Mouse (Mus musculus) lung, embryonic 14.5 days (tissue): ENCODE data around the gene Dtx2. TPM values are rescaled to one million over a fixed set of nuclear protein-coding genes. Genes with fewer than 3 reads are reported as not detected.

Experiments used
- ATAC-seq: fragments of 200-750 bp; cut with Nextera tagmentation; 2 replicates; pipeline ENCODE4 v1.8.0; 2017; ENCODE audit warnings: mild to moderate bottlenecking, moderate TSS enrichment, moderate library complexity; ENCODE audit not compliant: insufficient read depth
- DNase-seq: peaks from one replicate; pipeline ENCODE4 v3.0.0-alpha.2; 2015
- H3K27ac ChIP-seq: fragments of 300-500 bp; sonication (generic); 2 replicates; pipeline ENCODE4 v1.5.1; 2014; ENCODE audit warnings: low read depth, mild to moderate bottlenecking, moderate library complexity
- H3K27me3 ChIP-seq: fragments of 300-500 bp; sonication (generic); 2 replicates; pipeline ENCODE4 v1.6.1; 2014; ENCODE audit warnings: low read length, control low read depth; ENCODE audit not compliant: insufficient read depth
- H3K36me3 ChIP-seq: fragments of 300-500 bp; sonication (generic); 2 replicates; pipeline ENCODE4 v1.6.1; 2014; ENCODE audit warnings: control low read depth; ENCODE audit not compliant: insufficient read depth
- H3K4me1 ChIP-seq: fragments of 300-500 bp; sonication (generic); 2 replicates; pipeline ENCODE4 v1.6.1; 2014; ENCODE audit warnings: antibody characterized with exemption, control low read depth; ENCODE audit not compliant: insufficient read depth
- H3K4me2 ChIP-seq: fragments of 300-500 bp; sonication (generic); 2 replicates; pipeline ENCODE4 v1.6.1; 2014; ENCODE audit warnings: mild to moderate bottlenecking
- H3K4me3 ChIP-seq: fragments of 300-500 bp; sonication (generic); 2 replicates; pipeline ENCODE4 v1.5.1; 2014; ENCODE audit warnings: low read depth, low read length
- H3K9ac ChIP-seq: fragments of 300-500 bp; sonication (generic); 2 replicates; pipeline ENCODE4 v1.6.1; 2014
- H3K9me3 ChIP-seq: fragments of 300-500 bp; sonication (generic); 2 replicates; pipeline ENCODE4 v1.6.1; 2016; ENCODE audit warnings: low read depth, low read length, control low read depth
- CTCF ChIP-seq: IDR thresholded peaks from 2 replicates; pipeline ENCODE4 v1.5.1; 2016; ENCODE audit warnings: antibody characterized with exemption, low read depth
- WGBS: fragments of 180-500 bp; shearing (Covaris S2); extraction: QIAGEN DNeasy Blood & Tissue Kit; methylation state at CpG from one replicate; pipeline ENCODE4 v1.1.7; 2014; 5-methylcytosine and 5-hydroxymethylcytosine counted together
- polyA plus RNA-seq: library from polyadenylated mRNA; unstranded; fragments of >200 nt; fragmentation: Nextera tagmentation; extraction: Ambion mirVana; gene quantifications from 2 replicates; pipeline ENCODE4 v1.2.1, GENCODE M21; 2014

Dtx2 gene
- polyA plus RNA-seq, 1 experiment from 2014 or later, result 24.4 TPM

GRCm38 (mm10) chr5:135962492-135963279, 31.9 kb upstream of the Dtx2 start:
- peak overlapping the region; percentile 86 for H3K9ac ChIP-seq
- H3K9me3 ChIP-seq, result no peaks in the 10 kb centered on the region
- peak; percentile 95 for ATAC-seq
- H3K36me3 ChIP-seq, result no peaks in the 10 kb centered on the region
- peak overlapping the region; percentile 94 for H3K27ac ChIP-seq
- WGBS, result under 1% methylated on average over 64 of the region's 64 CpGs
- H3K4me3 ChIP-seq, result peak overlapping the region; percentile 63
- peaks cover 10% of the 10 kb centered on the region; the same call in 1 of the 2 replicates for H3K4me1 ChIP-seq
- peak; percentile 100 for DNase-seq
- peak overlapping the region; percentile 94 for H3K4me2 ChIP-seq
- no peaks in the 10 kb centered on the region for H3K27me3 ChIP-seq
- TF ChIP-seq CTCF, result peak; percentile 31; the same call in 1 of the 2 replicates

- no peak for TF ChIP-seq CTCF
- Histone ChIP-seq H3K27me3 (no peaks in the 10 kb centered on the region), H3K9me3 (no peaks in the 10 kb centered on the region), H3K4me1 (peaks cover 10% of the 10 kb centered on the region; the same call in 1 of the 2 replicates), H3K27ac (peak overlapping the region; percentile 94), H3K9ac (peak overlapping the region; percentile 86), H3K36me3 (no peaks in the 10 kb centered on the region), H3K4me3 (peak overlapping the region; percentile 63), H3K4me2 (peak overlapping the region; percentile 94)
- no peak for DNase-seq
- no peak for ATAC-seq
- WGBS, result 5% methylated on average over 6 of the region's 6 CpGs
These were observed 31.3 kb upstream of the Dtx2 start for GRCm38 (mm10) chr5:135963280-135963627.

GRCm38 (mm10) chr5:135965501-135965930, 29.1 kb upstream of the Dtx2 start:
- ATAC-seq (no peak), DNase-seq (peak; percentile 61)
- Histone ChIP-seq H3K4me2 (peak overlapping the region; percentile 54), H3K4me1 (peaks cover 10% of the 10 kb centered on the region; the same call in 1 of the 2 replicates), H3K27ac (peak overlapping the region; percentile 54), H3K9ac (no peak overlapping the region; the same call in 1 of the 2 replicates), H3K36me3 (no peaks in the 10 kb centered on the region), H3K9me3 (no peaks in the 10 kb centered on the region), H3K4me3 (peak overlapping the region; percentile 26), H3K27me3 (no peaks in the 10 kb centered on the region)
- TF ChIP-seq CTCF, result peak; percentile 50
- 7% methylated on average over 24 of the region's 24 CpGs for WGBS

GRCm38 (mm10) chr5:135966866-135967265, 27.7 kb upstream of the Dtx2 start:
- 63% methylated on average over 9 of the region's 9 CpGs for WGBS
- peak; percentile 58 for TF ChIP-seq CTCF
- no peak overlapping the region for H3K4me3 ChIP-seq
- no peaks in the 10 kb centered on the region for H3K36me3 ChIP-seq
- peak; percentile 26 for DNase-seq
- peaks cover 2% of the 10 kb centered on the region; the same call in 1 of the 2 replicates for H3K4me1 ChIP-seq
- H3K27ac ChIP-seq, result no peak overlapping the region
- H3K4me2 ChIP-seq, result no peak overlapping the region
- H3K9ac ChIP-seq, result no peak overlapping the region
- no peaks in the 10 kb centered on the region for H3K9me3 ChIP-seq
- ATAC-seq, result no peak
- H3K27me3 ChIP-seq, result no peaks in the 10 kb centered on the region

- ATAC-seq (no peak), DNase-seq (peak; percentile 61)
- no peak overlapping the region for H3K27ac ChIP-seq
- WGBS, result 49% methylated on average over 1 of the region's 1 CpGs
- H3K4me1 ChIP-seq, result no peaks in the 10 kb centered on the region
- peak; percentile 71 for TF ChIP-seq CTCF
- no peaks in the 10 kb centered on the region for H3K9me3 ChIP-seq
- no peak overlapping the region for H3K9ac ChIP-seq
- no peak overlapping the region for H3K4me2 ChIP-seq
- no peaks in the 10 kb centered on the region for H3K27me3 ChIP-seq
- H3K4me3 ChIP-seq, result no peak overlapping the region
- H3K36me3 ChIP-seq, result no peaks in the 10 kb centered on the region
These were observed 25.8 kb upstream of the Dtx2 start for GRCm38 (mm10) chr5:135968781-135969180.

GRCm38 (mm10) chr5:135970247-135970646, 24.4 kb upstream of the Dtx2 start:
- no peaks in the 10 kb centered on the region for H3K36me3 ChIP-seq
- H3K9ac ChIP-seq, result no peak overlapping the region
- no peak for DNase-seq
- H3K27me3 ChIP-seq, result no peaks in the 10 kb centered on the region
- H3K4me1 ChIP-seq, result no peaks in the 10 kb centered on the region
- no peak for TF ChIP-seq CTCF
- 69% methylated on average over 6 of the region's 6 CpGs for WGBS
- H3K9me3 ChIP-seq, result no peaks in the 10 kb centered on the region
- no peak for ATAC-seq
- no peak overlapping the region for H3K4me3 ChIP-seq
- no peak overlapping the region for H3K4me2 ChIP-seq
- H3K27ac ChIP-seq, result no peak overlapping the region

- H3K4me3 ChIP-seq, result no peak overlapping the region
- H3K9ac ChIP-seq, result no peak overlapping the region
- no peak overlapping the region for H3K27ac ChIP-seq
- H3K36me3 ChIP-seq, result no peaks in the 10 kb centered on the region
- H3K9me3 ChIP-seq, result no peaks in the 10 kb centered on the region
- no peaks in the 10 kb centered on the region for H3K4me1 ChIP-seq
- no peak for TF ChIP-seq CTCF
- no peak for DNase-seq
- no peaks in the 10 kb centered on the region for H3K27me3 ChIP-seq
- no peak for ATAC-seq
- 77% methylated on average over 7 of the region's 7 CpGs for WGBS
- H3K4me2 ChIP-seq, result no peak overlapping the region
These were observed 22.7 kb upstream of the Dtx2 start for GRCm38 (mm10) chr5:135971876-135972275.
